Mouse (Mus musculus) megakaryocyte-erythroid progenitor cell, adult 5-6 weeks (primary cell): ENCODE measurements around the gene Wnt3. TPM values are rescaled to one million over a fixed set of nuclear protein-coding genes. Genes with fewer than 3 reads are reported as not detected.

ENCODE experiments used
- ATAC-seq: replicated peaks from 2 replicates; pipeline ENCODE4 v1.8.0; 2016; ENCODE audit warnings: mild to moderate bottlenecking, inconsistent platforms; ENCODE audit not compliant: severe bottlenecking, poor library complexity, low FRiP score, low TSS enrichment
- total RNA-seq, 2 experiments: library from RNA; stranded (forward) in 1 of 2; stranded (reverse) in 1 of 2; fragments of 200-1000, 215-1000 nt in 1 of 2; fragments of >200 nt in 1 of 2; fragmentation: Nextera tagmentation in 1 of 2; gene quantifications; 2 replicates each; pipeline ENCODE4 v1.2.3; 2014 to 2017

Gene Wnt3
- total RNA-seq, 2 experiments from 2014 or later: not detected

DNA sequence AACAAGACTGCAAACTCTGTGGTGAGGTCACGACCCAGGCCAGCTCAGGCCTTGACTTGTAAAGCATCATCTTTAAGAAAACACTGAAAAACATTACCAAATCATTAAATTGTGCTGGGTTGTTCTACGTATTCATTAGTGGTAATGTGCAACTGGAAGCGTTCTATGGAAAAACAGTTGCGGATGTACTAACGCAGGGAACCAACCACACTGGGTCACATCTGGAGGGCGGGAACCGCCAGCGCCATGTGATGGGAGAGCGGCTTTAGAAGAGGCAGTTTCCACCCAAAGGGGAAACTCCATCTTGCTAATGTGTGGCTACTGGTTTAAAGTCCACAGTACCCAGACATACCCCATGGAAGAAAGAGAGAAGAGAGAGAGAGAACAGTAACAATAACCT, 56.5 kb downstream of the Wnt3 start:
- ATAC-seq: no peak

DNA sequence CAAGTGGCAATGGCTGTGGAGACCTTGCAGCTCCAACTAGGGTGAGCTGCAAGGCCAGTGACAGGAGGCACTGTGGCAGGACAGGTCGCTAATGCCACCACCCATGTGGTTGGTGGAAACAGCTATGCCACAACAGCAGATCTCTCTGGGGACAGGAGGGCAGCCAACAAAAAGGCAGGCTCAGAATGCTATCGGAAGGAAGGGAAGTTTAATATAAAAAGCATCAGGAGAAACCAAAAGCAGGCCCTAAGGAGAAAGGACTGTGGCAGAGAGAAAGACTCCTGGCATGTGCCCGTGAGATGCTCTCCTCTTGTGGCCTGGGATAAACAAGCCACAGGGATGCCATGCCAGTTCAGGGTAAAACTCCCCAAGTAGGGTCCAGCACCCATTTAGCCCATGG, 57.8 kb downstream of the Wnt3 start:
- ATAC-seq: no peak

GRCm38 (mm10) chr11:103832331-103832730, 58.4 kb downstream of the Wnt3 start:
- no peak for ATAC-seq

- no peak for ATAC-seq
Observed at GRCm38 (mm10) chr11:103838955-103839354, 65.0 kb downstream of the Wnt3 start.

GRCm38 (mm10) chr11:103840834-103841233, 66.9 kb downstream of the Wnt3 start:
- no peak for ATAC-seq

DNA sequence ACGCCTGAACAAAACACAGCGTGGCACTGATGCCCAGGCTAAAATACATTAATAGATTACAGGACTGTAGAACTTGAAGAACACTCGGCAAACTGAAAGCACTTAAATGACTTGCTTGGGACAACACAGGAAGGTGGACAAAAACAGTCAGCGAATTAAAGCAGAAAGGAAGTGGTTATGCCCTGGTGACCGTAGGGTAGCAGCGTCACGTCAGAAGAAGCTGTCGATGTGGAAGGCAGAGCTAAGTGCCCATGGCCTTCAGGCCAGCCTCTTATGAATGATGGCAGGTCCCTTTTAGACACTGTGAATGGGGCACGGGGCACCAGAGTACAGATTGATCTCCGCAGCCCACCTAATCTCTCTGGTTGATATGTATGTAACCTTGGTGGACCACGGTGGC, 74.3 kb downstream of the Wnt3 start:
- no peak for ATAC-seq

DNA sequence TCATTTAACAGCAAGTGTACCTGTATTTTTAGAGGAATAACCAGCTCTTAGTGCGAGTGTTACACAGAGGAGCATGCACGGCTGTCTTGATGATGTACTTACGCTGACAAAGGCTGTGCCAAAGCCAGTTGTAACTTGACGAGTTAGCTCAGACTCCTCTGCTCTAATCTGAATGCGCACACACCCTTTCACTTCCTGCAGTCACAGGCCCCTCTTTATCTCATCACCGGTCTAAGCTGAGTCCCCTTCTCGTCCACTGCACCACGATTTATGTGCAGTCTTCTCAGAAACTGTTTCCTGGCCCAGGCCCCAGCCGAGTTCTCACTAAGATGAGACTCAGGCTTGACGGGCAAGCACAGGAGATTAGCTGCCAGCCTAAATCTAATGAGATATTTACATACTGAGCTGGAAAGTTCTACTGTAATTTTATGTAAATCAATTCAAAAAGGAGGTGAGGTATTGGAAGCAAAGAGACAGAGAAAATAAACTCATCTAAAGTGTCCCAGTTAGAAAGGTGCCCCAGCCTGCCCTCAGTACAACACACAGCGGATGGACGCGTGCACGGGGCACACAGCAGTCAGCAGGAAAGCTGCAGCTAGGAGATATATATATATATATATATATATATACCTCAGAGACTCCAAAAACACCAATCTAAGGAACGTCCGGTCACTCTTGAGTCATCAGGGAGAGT, 78.8 kb downstream of the Wnt3 start:
- peak; percentile 93 for ATAC-seq

- ATAC-seq: peak; percentile 39
Observed at GRCm38 (mm10) chr11:103853284-103853920, 79.5 kb downstream of the Wnt3 start.

- ATAC-seq: no peak
Observed at GRCm38 (mm10) chr11:103854294-103854693, 80.3 kb downstream of the Wnt3 start.

- ATAC-seq: no peak
Observed at GRCm38 (mm10) chr11:103856641-103857040, 82.7 kb downstream of the Wnt3 start.

- no peak for ATAC-seq
Observed at GRCm38 (mm10) chr11:103858760-103859159, 84.8 kb downstream of the Wnt3 start.

DNA sequence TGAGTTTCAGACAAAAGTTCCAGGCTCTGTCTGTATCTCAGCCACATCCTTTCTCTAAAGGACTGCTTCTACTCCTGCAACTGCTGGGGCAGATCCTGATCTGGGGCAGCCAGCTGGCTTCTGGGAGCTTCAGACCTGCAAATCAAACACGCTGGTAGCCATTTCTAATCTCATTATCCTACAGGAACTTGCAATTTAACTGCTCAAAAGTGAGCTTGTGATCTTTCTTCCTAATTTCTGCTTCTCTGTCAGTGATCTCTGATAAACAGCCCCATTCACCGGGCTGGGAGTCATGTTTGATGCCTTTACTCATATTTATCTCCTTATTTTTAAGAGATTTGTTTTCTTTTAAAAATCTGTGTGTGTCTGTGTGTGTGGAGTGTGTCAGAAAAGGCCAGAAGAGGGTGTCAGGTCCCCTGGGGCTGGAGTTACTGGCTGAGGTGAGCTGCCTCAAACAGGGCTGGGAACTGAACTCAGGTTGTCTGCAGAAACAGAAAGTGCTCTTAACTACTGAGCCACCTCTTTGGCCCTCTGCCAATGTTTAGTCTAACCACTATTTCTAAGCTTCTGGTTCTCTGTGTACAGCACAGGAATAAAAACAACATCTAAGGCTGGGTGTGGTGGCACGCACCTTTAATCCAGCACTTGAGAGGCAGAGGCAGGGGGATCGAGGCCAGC, 86.1 kb downstream of the Wnt3 start:
- peak; percentile 50 for ATAC-seq

GRCm38 (mm10) chr11:103862951-103863350, 89.0 kb downstream of the Wnt3 start:
- no peak for ATAC-seq

DNA sequence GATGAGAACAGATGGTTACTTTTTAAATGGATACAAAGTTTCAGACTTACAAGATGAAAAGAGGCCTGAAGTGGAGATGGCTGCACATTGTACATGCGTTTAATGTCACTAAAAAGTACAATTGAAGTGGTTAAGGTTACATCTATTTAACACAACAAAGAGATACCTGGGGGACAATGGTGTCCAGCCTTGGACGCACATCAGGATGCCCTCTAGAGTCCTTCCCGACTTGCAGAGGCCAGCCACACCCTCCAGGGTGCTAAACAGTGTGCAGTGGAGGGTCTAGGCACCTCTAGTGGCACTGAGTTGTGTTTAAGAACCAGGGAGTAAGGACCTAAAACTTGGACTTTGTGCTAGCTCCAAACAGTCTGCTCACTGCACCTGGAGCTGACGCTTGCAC, 90.5 kb downstream of the Wnt3 start:
- ATAC-seq: no peak; the same call in 1 of the 2 replicates

GRCm38 (mm10) chr11:103865346-103865745, 91.4 kb downstream of the Wnt3 start:
- no peak for ATAC-seq

Other genes starting within 250 kb of the Wnt3 start
- not detected in 2 replicates for gene Gm884, start 153.0 kb upstream of the Wnt3 start, total RNA-seq (2014; fragmentation: Nextera tagmentation)
- gene Gm884, start 153.0 kb upstream of the Wnt3 start, total RNA-seq (2017): not detected in 2 replicates
- not detected in 2 replicates for gene Lyzl6, start 135.3 kb upstream of the Wnt3 start, total RNA-seq (2014; fragmentation: Nextera tagmentation)
- not detected in 2 replicates for gene Lyzl6, start 135.3 kb upstream of the Wnt3 start, total RNA-seq (2017)
- gene Rprml, start 124.6 kb upstream of the Wnt3 start, total RNA-seq (2014; fragmentation: Nextera tagmentation): not detected in 2 replicates
- not detected in 2 replicates for gene Rprml, start 124.6 kb upstream of the Wnt3 start, total RNA-seq (2017)
- gene Gosr2, start 76.3 kb upstream of the Wnt3 start, total RNA-seq (2014; fragmentation: Nextera tagmentation): 36.1 and 46.9 TPM in 2 replicates
- gene Gosr2, start 76.3 kb upstream of the Wnt3 start, total RNA-seq (2017): 37.8 and 44.2 TPM in 2 replicates
- gene Wnt9b, start 24.3 kb upstream of the Wnt3 start, total RNA-seq (2014; fragmentation: Nextera tagmentation): not detected in 2 replicates
- gene Wnt9b, start 24.3 kb upstream of the Wnt3 start, total RNA-seq (2017): not detected in 2 replicates
- 44.6 and 58.6 TPM in 2 replicates for gene Nsf, start 179.9 kb downstream of the Wnt3 start, total RNA-seq (2014; fragmentation: Nextera tagmentation)
- gene Nsf, start 179.9 kb downstream of the Wnt3 start, total RNA-seq (2017): 39.2 and 42.7 TPM in 2 replicates
- gene Arf2, start 192.6 kb downstream of the Wnt3 start, total RNA-seq (2014; fragmentation: Nextera tagmentation): 7.6 and 16.8 TPM in 2 replicates
- gene Arf2, start 192.6 kb downstream of the Wnt3 start, total RNA-seq (2017): 13.9 and 27.0 TPM in 2 replicates